Mouse (Mus musculus): ENCODE results near the gene Ccdc114. TPM values are rescaled to one million over a fixed set of nuclear protein-coding genes. Genes with fewer than 3 reads are reported as not detected.
A peak's percentile ranks its signal among the peaks of the same experiment; 100 is the strongest.
"Not testable (repeated sequence)": the region's sequence is repeated elsewhere in the genome, so short reads cannot be mapped to it uniquely, and the experiment has no call there.

Gene Ccdc114
- 7.6 and 10.2 TPM in 2 replicates for polyA plus RNA-seq (2011; ENCODE audit: insufficient read depth, insufficient read length, low read depth, missing spikeins)

- H3K9me3 ChIP-seq (replicated peaks; ENCODE audit: control insufficient read depth, insufficient read depth, low read length, poor library complexity, severe bottlenecking), result no peaks in the 10 kb centered on the region
- H3K4me3 ChIP-seq (ENCODE audit: low read depth, low read length), result peak within 1 kb of the TSS; percentile 92
- H3K4me1 ChIP-seq (ENCODE audit: control insufficient read depth, insufficient read depth, low read length), result peaks cover 2% of the 10 kb centered on the region
- H3K9ac ChIP-seq (ENCODE audit: low read depth, poor library complexity, severe bottlenecking), result peak within 1 kb of the TSS; percentile 50
- TF ChIP-seq CTCF (IDR thresholded peaks at IDR 0.05; ENCODE audit: low read depth, low read length) (no peak), EP300 (IDR thresholded peaks at IDR 0.05; ENCODE audit: insufficient read depth, low read depth, low read length) (no peak), POLR2A (IDR thresholded peaks at IDR 0.05; ENCODE audit: insufficient read depth, low read length) (peak; percentile 49)
- H3K27me3 ChIP-seq (ENCODE audit: control insufficient read depth, insufficient read depth, low read length, poor library complexity, severe bottlenecking), result no peaks in the 10 kb centered on the region
- no peaks in the 10 kb centered on the region for H3K36me3 ChIP-seq (ENCODE audit: control insufficient read depth, insufficient read depth, low read length, poor library complexity, severe bottlenecking)
- peak within 1 kb of the TSS; percentile 88 for H3K27ac ChIP-seq (ENCODE audit: insufficient read depth, low read length)
Measured at GRCm38 (mm10) chr7:45923762-45924428, at the start of gene Ccdc114. Gene Ccdc114, plus strand, starts transcription at chr7:45924072.

DNA sequence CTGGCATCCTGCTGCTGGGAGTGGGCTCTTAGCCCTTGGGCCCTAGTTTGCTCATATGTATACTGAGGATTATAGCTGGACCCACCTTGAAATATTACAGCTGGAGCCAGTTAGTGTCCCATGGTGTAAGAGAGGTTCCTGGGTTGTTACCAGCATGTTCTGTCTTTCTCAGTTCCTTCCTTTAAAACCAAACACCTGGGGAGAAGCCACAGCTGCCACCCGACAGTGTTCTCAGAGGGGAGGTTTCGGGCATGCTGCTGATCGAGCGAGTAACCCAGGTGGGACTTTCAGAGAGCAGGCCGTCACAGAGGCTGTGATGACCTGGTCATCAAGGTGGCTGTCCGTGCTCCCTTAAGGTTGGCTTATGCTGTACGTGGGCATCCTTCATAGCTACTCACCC lies 47.0 kb upstream of the Ccdc114 start:
- Histone ChIP-seq H3K27ac (ENCODE audit: insufficient read depth, low read length) (no peak overlapping the region), H3K27me3 (ENCODE audit: control insufficient read depth, insufficient read depth, low read length, poor library complexity, severe bottlenecking) (no peaks in the 10 kb centered on the region), H3K4me3 (ENCODE audit: low read depth, low read length) (no peak overlapping the region), H3K36me3 (ENCODE audit: control insufficient read depth, insufficient read depth, low read length, poor library complexity, severe bottlenecking) (peaks cover 16% of the 10 kb centered on the region), H3K4me1 (ENCODE audit: control insufficient read depth, insufficient read depth, low read length) (no peaks in the 10 kb centered on the region), H3K9me3 (replicated peaks; ENCODE audit: control insufficient read depth, insufficient read depth, low read length, poor library complexity, severe bottlenecking) (no peaks in the 10 kb centered on the region), H3K9ac (ENCODE audit: low read depth, poor library complexity, severe bottlenecking) (no peak overlapping the region)
- TF ChIP-seq POLR2A (IDR thresholded peaks at IDR 0.05; ENCODE audit: insufficient read depth, low read length) (no peak), CTCF (IDR thresholded peaks at IDR 0.05; ENCODE audit: low read depth, low read length) (no peak), EP300 (IDR thresholded peaks at IDR 0.05; ENCODE audit: insufficient read depth, low read depth, low read length) (no peak)

DNA sequence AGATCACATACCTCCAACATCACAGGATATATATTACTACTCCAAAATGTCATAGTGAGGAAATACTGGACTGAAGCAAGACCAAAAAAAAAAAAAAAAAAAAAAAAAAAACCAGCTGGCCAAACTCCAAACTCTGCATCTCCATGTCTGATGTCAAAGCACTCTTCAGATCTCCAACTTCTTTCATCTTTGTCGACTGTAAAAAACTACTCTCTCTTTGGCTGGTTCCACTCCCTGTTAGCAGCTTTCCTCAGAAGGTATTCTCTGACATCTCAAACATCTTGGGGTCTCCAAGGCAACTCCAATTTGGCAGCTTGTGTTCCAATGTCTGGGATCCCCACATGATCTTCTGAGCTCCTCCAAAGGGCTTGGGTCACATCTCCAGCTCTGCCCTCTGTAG lies 45.6 kb upstream of the Ccdc114 start, which contains the start of gene Grin2d:
Grin2d (minus strand) TSS at position 101 of the 400 bp plus-strand sequence.
- not testable (repeated sequence) for H3K9ac ChIP-seq (ENCODE audit: low read depth, poor library complexity, severe bottlenecking); H3K27ac ChIP-seq (ENCODE audit: insufficient read depth, low read length); H3K27me3 ChIP-seq (ENCODE audit: control insufficient read depth, insufficient read depth, low read length, poor library complexity, severe bottlenecking); H3K4me3 ChIP-seq (ENCODE audit: low read depth, low read length); H3K4me1 ChIP-seq (ENCODE audit: control insufficient read depth, insufficient read depth, low read length); H3K9me3 ChIP-seq (replicated peaks; ENCODE audit: control insufficient read depth, insufficient read depth, low read length, poor library complexity, severe bottlenecking)
- H3K36me3 ChIP-seq (ENCODE audit: control insufficient read depth, insufficient read depth, low read length, poor library complexity, severe bottlenecking), result peaks cover 28% of the 10 kb centered on the region

DNA sequence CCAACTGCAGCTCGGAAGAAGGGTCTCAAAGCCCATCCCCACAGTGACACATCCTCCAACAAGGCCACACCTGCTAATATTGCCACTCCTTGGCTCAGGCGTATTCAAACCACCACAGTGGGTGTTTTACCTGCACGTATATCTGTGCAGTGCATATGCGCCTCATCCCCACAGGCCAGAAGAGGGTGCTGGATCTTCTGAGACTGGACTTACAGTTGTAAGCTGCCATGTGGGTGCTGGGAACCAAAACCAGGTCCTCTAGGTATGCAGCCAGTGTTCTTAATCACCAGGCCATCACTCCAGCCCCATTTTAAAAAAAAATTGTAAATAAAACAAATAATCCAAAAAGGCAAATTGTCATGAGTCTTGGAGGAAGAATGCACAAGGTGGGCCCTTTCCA lies 43.3 kb upstream of the Ccdc114 start:
- Histone ChIP-seq H3K4me1 (ENCODE audit: control insufficient read depth, insufficient read depth, low read length) (no peaks in the 10 kb centered on the region), H3K9ac (ENCODE audit: low read depth, poor library complexity, severe bottlenecking) (no peak overlapping the region), H3K27me3 (ENCODE audit: control insufficient read depth, insufficient read depth, low read length, poor library complexity, severe bottlenecking) (no peaks in the 10 kb centered on the region), H3K27ac (ENCODE audit: insufficient read depth, low read length) (no peak overlapping the region), H3K36me3 (ENCODE audit: control insufficient read depth, insufficient read depth, low read length, poor library complexity, severe bottlenecking) (peaks cover 38% of the 10 kb centered on the region), H3K4me3 (ENCODE audit: low read depth, low read length) (no peak overlapping the region), H3K9me3 (replicated peaks; ENCODE audit: control insufficient read depth, insufficient read depth, low read length, poor library complexity, severe bottlenecking) (no peaks in the 10 kb centered on the region)
- TF ChIP-seq EP300 (IDR thresholded peaks at IDR 0.05; ENCODE audit: insufficient read depth, low read depth, low read length), result no peak
- no peak for TF ChIP-seq CTCF (IDR thresholded peaks at IDR 0.05; ENCODE audit: low read depth, low read length)
- no peak for TF ChIP-seq POLR2A (IDR thresholded peaks at IDR 0.05; ENCODE audit: insufficient read depth, low read length)

DNA sequence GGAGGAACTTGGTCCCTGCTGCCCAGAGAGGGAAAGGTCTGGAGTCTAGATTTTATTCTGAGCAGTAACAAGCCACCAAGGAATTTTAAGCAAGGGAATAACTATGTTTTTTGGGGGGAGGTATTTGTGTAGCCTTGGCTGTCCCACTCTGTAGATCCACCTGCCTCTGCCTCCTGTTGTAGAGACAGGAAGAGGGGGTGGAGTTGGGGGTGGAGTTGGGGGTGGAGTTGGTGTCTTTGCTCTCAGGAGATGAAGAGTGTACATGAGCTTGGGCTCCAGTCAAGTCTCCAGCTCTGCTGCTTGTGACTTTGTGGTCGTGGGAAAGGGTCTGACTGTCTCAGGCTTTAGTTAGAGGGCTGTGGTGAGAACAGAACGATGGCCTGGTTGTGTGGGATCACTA lies 42.9 kb upstream of the Ccdc114 start:
- Histone ChIP-seq H3K4me3 (ENCODE audit: low read depth, low read length) (no peak overlapping the region), H3K9ac (ENCODE audit: low read depth, poor library complexity, severe bottlenecking) (no peak overlapping the region), H3K4me1 (ENCODE audit: control insufficient read depth, insufficient read depth, low read length) (no peaks in the 10 kb centered on the region), H3K9me3 (replicated peaks; ENCODE audit: control insufficient read depth, insufficient read depth, low read length, poor library complexity, severe bottlenecking) (no peaks in the 10 kb centered on the region), H3K36me3 (ENCODE audit: control insufficient read depth, insufficient read depth, low read length, poor library complexity, severe bottlenecking) (peaks cover 34% of the 10 kb centered on the region), H3K27me3 (ENCODE audit: control insufficient read depth, insufficient read depth, low read length, poor library complexity, severe bottlenecking) (no peaks in the 10 kb centered on the region), H3K27ac (ENCODE audit: insufficient read depth, low read length) (no peak overlapping the region)
- TF ChIP-seq CTCF (IDR thresholded peaks at IDR 0.05; ENCODE audit: low read depth, low read length) (no peak), EP300 (IDR thresholded peaks at IDR 0.05; ENCODE audit: insufficient read depth, low read depth, low read length) (no peak), POLR2A (IDR thresholded peaks at IDR 0.05; ENCODE audit: insufficient read depth, low read length) (no peak)

DNA sequence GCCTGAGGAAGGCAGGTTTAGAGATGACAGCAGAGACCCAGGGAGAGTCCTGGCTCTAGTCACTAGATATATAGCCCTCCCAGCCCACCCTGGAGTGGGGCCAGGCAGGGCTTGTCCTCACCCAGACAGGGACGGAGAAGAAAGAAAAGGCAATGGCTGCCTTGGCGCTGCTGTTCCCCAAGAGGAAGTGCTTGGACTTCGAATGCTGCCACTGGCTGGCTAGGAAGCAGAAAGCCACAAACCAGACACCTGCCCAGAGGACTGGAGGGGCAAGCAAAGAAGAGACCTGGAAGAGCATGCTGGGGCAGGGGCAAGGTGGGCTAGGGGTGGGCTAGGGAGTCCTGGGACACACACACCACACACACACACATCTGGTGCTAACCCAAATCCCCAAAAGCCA lies 36.6 kb upstream of the Ccdc114 start:
- Histone ChIP-seq H3K9me3 (replicated peaks; ENCODE audit: control insufficient read depth, insufficient read depth, low read length, poor library complexity, severe bottlenecking) (no peaks in the 10 kb centered on the region), H3K36me3 (ENCODE audit: control insufficient read depth, insufficient read depth, low read length, poor library complexity, severe bottlenecking) (peaks cover 20% of the 10 kb centered on the region), H3K9ac (ENCODE audit: low read depth, poor library complexity, severe bottlenecking) (no peak overlapping the region), H3K4me1 (ENCODE audit: control insufficient read depth, insufficient read depth, low read length) (no peaks in the 10 kb centered on the region), H3K27me3 (ENCODE audit: control insufficient read depth, insufficient read depth, low read length, poor library complexity, severe bottlenecking) (no peaks in the 10 kb centered on the region), H3K27ac (ENCODE audit: insufficient read depth, low read length) (no peak overlapping the region), H3K4me3 (ENCODE audit: low read depth, low read length) (no peak overlapping the region)
- TF ChIP-seq CTCF (IDR thresholded peaks at IDR 0.05; ENCODE audit: low read depth, low read length) (no peak), EP300 (IDR thresholded peaks at IDR 0.05; ENCODE audit: insufficient read depth, low read depth, low read length) (no peak), POLR2A (IDR thresholded peaks at IDR 0.05; ENCODE audit: insufficient read depth, low read length) (no peak)

Data from ES-Bruce4 (cell line).